Mouse (Mus musculus) kidney, adult 2 months (tissue): Measurements from ENCODE around the gene Dus2. TPM values are rescaled to one million over a fixed set of nuclear protein-coding genes. Genes with fewer than 3 reads are reported as not detected.

Experiments used
- DNase-seq: peaks from one replicate; pipeline ENCODE4 v3.0.0; 2021
- H3K27ac ChIP-seq: fragments of 200-500 bp; 2 replicates; pipeline ENCODE4 v1.5.1; 2012; ENCODE audit warnings: low read depth, low read length, control low read depth, inconsistent platforms; ENCODE audit not compliant: insufficient read depth
- H3K27me3 ChIP-seq: fragments of 200-500 bp; replicated peaks from 2 replicates; pipeline ENCODE4 v1.6.1; 2012; ENCODE audit warnings: mild to moderate bottlenecking, moderate library complexity, low read length, inconsistent platforms; ENCODE audit not compliant: control insufficient read depth, insufficient read depth
- H3K36me3 ChIP-seq: fragments of 200-500 bp; 2 replicates; pipeline ENCODE4 v1.6.1; 2012; ENCODE audit warnings: mild to moderate bottlenecking, moderate library complexity, low read length, inconsistent platforms; ENCODE audit not compliant: control insufficient read depth, insufficient read depth
- H3K4me1 ChIP-seq: fragments of 200-500 bp; 2 replicates; pipeline ENCODE4 v1.6.1; 2011; ENCODE audit warnings: low read length; ENCODE audit not compliant: control insufficient read depth, insufficient read depth
- H3K4me3 ChIP-seq: fragments of 200-500 bp; 2 replicates; pipeline ENCODE4 v1.5.1; 2011; ENCODE audit warnings: mild to moderate bottlenecking, low read depth, low read length, control low read depth; ENCODE audit not compliant: insufficient read depth
- CTCF ChIP-seq: fragments of 200-500 bp; conservative IDR thresholded peaks from 2 replicates; pipeline ENCODE4 v1.5.1; 2011; ENCODE audit warnings: low read depth, mild to moderate bottlenecking, control low read depth, low read length, moderate library complexity, mixed read lengths; ENCODE audit not compliant: insufficient read depth, insufficient read length
- POLR2A ChIP-seq: fragments of 200-500 bp; IDR thresholded peaks from one replicate; pipeline ENCODE4 v1.6.1; 2011; ENCODE audit warnings: low read depth, low read length, control low read depth
- WGBS: fragments of 180-500 bp; shearing (Covaris S2); methylation state at CpG from one replicate; pipeline ENCODE4 v1.1.7; 2018; 5-methylcytosine and 5-hydroxymethylcytosine counted together
- polyA plus RNA-seq: library from polyadenylated mRNA; depleted of rRNA; stranded (reverse); fragments of >200 nt; gene quantifications from 2 replicates; pipeline ENCODE4 v1.2.3, GENCODE M21; 2012

Gene Dus2
- polyA plus RNA-seq, 1 experiment, result 11.6 TPM

GRCm38 (mm10) chr8:106055038-106055437 is 63.9 kb downstream of the Dus2 start:
- WGBS, result 15% methylated on average over 3 of the region's 3 CpGs
- Histone ChIP-seq H3K4me1 (peaks cover 11% of the 10 kb centered on the region), H3K27me3 (no peaks in the 10 kb centered on the region), H3K36me3 (no peaks in the 10 kb centered on the region), H3K27ac (no peak overlapping the region), H3K4me3 (no peak overlapping the region)
- peak; percentile 79 for DNase-seq
- TF ChIP-seq CTCF, result no peak
- no peak for TF ChIP-seq POLR2A

- no peak overlapping the region for H3K4me3 ChIP-seq
- H3K27me3 ChIP-seq, result no peaks in the 10 kb centered on the region
- no peaks in the 10 kb centered on the region for H3K36me3 ChIP-seq
- TF ChIP-seq POLR2A (no peak), CTCF (no peak)
- H3K4me1 ChIP-seq, result peaks cover 11% of the 10 kb centered on the region
- no peak overlapping the region for H3K27ac ChIP-seq
- no peak for DNase-seq
- 82% methylated on average over 4 of the region's 4 CpGs for WGBS
These were observed 65.4 kb downstream of the Dus2 start for GRCm38 (mm10) chr8:106056455-106056982.

- peak; percentile 98 for DNase-seq
- 1% methylated on average over 52 of the region's 52 CpGs for WGBS
- TF ChIP-seq CTCF, result no peak
- peak; percentile 28 for TF ChIP-seq POLR2A
- Histone ChIP-seq H3K4me1 (peaks cover 11% of the 10 kb centered on the region), H3K27me3 (no peaks in the 10 kb centered on the region), H3K27ac (peak within 1 kb of the TSS; percentile 90), H3K36me3 (no peaks in the 10 kb centered on the region), H3K4me3 (peak within 1 kb of the TSS; percentile 90)
These were observed 67.8 kb downstream of the Dus2 start, which contains the start of gene Nfatc3 for GRCm38 (mm10) chr8:106058731-106059612. TSS of gene Nfatc3 (plus strand) at chr8:106058840.

- Histone ChIP-seq H3K36me3 (no peaks in the 10 kb centered on the region), H3K4me3 (peak overlapping the region; percentile 90), H3K27me3 (no peaks in the 10 kb centered on the region), H3K27ac (peak overlapping the region; percentile 87), H3K4me1 (peaks cover 11% of the 10 kb centered on the region)
- peak; percentile 66 for DNase-seq
- TF ChIP-seq CTCF (no peak), POLR2A (no peak)
- WGBS, result under 1% methylated on average over 82 of the region's 83 CpGs
These were observed 68.7 kb downstream of the Dus2 start for GRCm38 (mm10) chr8:106059613-106060371.

GRCm38 (mm10) chr8:106060521-106060920 is 69.4 kb downstream of the Dus2 start:
- Histone ChIP-seq H3K4me1 (peaks cover 10% of the 10 kb centered on the region; the same call in 1 of the 2 replicates), H3K27me3 (no peaks in the 10 kb centered on the region), H3K4me3 (no peak overlapping the region; the same call in 1 of the 2 replicates), H3K27ac (no peak overlapping the region), H3K36me3 (no peaks in the 10 kb centered on the region)
- TF ChIP-seq POLR2A (no peak), CTCF (no peak)
- DNase-seq, result no peak
- WGBS, result 0% methylated on average over 3 of the region's 3 CpGs

- Histone ChIP-seq H3K4me1 (peaks cover 10% of the 10 kb centered on the region; the same call in 1 of the 2 replicates), H3K27me3 (no peaks in the 10 kb centered on the region), H3K36me3 (no peaks in the 10 kb centered on the region), H3K27ac (no peak overlapping the region), H3K4me3 (no peak overlapping the region)
- TF ChIP-seq POLR2A (no peak), CTCF (no peak)
- DNase-seq, result no peak
- WGBS, result 53% methylated on average over 6 of the region's 6 CpGs
These were observed 70.5 kb downstream of the Dus2 start for GRCm38 (mm10) chr8:106061686-106062085.
